Mouse (Mus musculus) cerebellum, postnatal 25 days (tissue): ENCODE measurements around the gene Ubb.
A peak's percentile ranks its signal among the peaks of the same experiment; 100 is the strongest.

Experiments used
- DNase-seq, 2 experiments: peaks; one replicate each; pipeline ENCODE4 v3.0.0; 2021; ENCODE audit warnings: mixed read lengths in 2 of 2

Ubb gene

DNA sequence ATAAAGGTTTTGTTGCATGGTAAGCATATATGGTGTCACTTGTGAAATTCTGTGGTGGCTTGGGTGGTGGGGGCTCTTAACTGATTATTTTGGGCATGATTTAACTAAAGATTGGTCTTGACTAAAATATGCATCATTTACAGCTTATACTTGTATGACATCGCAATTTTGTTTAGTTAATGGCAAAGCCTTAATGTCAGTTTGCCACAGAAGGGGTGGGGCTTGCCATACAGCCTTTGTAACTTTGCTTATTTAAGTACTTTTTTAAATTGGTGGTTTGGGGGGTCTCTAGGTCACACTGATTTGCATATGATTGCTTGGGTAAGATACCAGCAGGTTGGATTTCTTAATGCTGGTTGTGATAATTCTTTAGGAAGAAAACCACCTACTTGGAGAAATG lies 2.2 kb downstream of the Ubb start:
- DNase-seq, result no peak

DNA sequence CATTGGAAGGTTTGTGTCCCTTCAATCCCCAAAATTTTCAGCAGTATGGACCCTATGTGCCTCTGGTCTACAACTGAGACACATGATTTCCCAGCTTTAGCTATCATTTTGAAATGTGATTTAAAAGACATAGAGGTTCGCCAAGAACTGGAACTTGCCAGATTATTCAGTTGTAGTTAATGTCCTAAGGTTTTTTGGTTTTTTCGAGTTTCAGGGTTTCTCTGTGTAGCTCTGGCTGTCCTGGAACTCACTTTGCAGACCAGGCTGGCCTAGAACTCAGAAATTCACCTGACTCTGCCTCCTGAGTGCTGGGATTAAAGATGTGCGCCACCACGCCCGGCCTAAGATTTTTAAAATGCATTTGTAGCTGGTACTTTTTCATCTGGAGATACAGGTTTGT lies 2.7 kb downstream of the Ubb start:
- DNase-seq, result no peak

DNA sequence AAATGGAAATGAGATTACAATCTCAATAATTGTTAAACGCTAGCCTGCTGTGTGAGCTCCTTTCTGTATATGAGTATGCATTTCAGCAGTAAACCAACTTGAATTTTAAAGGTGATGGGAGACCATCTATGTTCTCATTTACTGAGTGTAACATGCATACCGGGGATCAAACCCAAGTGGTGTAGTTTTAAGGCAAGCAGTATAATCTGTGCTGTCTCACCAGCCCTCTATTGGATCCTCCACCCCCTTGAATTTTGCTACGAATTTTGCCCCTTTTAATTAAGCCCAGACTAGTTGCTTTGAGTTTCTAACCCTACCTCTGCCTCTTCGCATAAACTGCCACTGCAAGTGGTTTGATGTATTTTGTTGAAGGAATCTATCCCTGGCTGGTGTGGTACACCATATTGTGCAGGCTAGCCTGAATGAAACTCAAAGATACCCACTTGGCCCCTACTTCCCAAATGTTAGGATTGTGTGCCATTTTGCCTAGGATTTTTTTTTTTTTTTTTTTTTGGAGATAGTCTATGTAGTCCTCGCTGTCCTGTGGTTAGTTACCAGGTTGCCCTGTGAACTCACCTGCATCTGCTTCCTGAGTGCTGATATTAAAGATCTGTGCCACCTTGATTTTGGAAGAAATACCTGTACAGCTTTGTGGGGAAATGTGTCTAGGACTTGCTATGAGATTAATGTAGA lies 3.3 kb downstream of the Ubb start:
- no peak for DNase-seq

DNA sequence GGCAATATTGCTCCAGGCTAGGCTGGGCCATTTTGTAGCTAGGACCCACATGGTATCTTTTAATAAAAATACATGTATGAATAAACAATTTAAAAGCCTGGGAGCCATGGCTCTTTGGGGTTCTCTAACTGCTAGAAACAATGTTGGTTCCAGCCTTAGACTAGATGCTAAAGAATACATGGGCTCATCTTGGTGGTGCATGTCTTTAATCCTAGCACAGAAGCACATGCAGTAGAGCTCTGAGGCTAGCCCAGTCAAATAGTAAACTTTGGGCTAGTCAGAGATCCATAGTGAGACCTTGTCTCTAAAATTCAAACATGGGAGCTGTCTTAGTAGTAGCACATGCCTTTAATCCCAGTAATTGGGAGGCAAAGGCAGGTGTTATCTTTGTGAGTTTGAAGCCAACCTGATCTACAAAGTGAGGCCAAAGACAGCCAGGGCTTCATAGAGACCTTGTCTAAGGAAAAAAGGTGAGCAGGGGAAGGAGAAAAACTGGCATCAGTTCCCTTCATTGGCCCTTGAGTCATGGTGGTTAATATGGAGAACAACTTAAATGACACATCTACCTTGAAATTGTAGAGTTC lies 4.1 kb downstream of the Ubb start:
- no peak for DNase-seq

DNA sequence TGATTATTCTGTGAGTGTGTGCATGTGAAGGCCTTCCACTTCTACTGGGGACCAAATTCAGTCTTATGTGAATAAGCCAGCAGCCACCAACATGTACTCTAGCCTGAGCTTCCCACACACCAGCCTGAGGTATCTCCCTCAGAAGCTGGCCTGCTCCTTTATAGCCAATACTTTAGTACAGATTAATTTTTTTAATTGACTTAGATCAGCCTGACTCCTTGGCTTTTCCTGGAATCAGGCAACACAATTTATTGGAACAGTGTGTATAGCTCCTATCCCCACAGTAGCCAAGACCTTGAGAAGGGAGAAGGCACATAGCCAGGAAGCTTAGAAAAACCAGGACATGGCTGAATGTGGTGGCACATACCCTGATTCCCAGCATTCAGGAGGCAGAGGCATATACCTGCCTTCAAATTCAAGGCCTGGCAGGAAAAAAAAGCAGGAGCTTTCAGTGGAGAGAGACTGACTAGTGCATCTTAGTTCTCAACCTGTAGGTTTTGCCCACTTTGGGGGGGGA lies 5.0 kb downstream of the Ubb start:
- no peak for DNase-seq

DNA sequence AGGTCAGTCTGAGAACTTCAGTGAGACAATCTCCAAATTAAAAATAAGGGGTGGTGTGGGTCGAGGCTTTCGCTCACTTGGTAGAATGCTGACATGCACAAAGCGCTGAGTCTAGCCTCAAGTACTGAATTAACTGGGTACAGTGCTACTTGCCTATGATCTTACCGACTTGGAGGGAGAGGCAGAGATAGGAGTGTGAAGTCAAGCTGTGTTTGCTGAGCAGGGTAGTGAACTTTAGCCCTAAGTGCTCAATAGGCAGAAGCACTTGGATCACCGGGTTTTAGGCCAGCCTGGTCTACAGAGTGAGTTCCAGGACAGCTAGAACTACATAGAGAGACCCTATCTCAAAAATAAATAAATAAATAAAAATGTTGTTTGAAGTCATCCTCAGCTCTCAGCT lies 6.2 kb downstream of the Ubb start:
- no peak for DNase-seq

DNA sequence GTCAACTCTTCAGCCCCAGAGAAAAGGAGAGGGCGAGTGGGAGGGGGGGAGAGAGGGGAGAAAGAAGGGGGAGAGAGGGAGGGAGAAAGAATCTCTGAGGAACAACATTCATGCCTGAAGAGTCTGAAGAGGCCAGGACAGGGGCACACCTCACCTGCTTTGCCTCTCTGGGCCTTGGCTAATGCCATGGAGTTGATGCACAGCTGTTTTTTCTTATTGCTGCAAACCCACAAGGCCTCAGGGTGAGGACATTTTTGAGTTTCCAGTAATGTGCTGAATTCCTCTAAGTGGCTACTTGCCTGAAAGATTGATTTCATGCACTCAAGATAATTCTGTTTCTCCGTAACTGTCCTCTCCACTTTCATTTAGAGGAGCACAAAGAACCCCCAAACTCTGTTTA lies 7.2 kb downstream of the Ubb start:
- DNase-seq, result no peak

DNA sequence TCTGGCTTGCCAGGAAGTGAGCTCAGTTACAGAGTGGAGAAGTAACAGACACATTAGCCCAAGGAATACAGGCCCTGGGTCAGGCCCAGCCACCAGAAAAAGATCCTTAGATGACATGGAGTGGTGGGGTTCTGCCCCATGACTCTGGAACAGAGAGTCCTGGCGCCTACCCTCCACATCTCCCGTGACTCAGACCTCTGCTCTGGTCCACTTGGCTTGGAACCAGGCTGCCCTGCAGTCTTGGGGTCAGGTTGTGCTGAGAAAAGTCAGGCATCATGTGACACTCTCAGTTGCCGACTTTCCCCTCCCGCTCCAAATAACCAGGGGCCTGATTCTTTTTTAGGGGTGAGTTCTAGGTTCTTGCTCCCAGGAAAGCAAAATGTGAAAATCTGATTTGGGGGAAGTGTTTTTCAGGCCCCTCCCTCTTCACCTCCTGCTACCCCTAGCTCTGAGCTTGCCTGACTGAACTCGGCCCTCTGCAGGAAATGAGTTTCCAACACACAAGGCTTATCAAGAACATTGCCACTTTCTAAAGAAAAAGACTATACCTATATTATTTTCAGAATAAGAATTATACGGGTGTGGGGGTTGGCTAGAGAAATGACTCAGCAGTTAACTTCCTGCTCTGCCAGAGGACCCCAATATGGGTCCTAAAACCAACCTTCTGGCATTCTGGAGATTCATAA lies 8.1 kb downstream of the Ubb start:
- no peak for DNase-seq

DNA sequence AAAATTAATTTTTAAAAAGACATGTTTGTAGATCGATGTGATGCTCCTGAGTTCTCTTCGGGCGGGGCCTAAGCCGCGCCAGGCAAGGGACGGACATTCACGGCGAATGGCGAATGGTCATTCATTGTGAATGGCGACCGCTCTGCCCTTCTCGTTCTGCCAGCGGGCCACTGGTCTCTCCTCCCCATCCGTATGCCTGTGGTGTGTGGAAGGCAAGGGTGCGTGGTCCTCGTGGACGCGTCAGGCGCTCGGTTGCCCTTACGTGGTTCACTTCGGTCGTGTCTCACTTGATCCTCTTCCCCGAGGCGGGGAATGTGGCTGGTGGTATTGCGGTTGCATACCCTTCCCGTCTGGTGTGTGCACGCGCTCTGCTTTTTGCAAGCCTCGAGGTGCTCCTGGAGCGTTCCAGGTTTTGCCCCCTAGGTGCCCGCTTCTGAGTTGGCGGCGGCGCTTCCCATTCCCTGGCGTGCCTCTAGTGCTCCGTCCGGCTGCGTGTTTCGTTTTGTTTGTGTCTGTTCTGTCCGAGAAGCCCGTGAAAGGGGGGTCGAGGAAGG lies 9.6 kb downstream of the Ubb start:
- peak; percentile 25 to 39 for DNase-seq

DNA sequence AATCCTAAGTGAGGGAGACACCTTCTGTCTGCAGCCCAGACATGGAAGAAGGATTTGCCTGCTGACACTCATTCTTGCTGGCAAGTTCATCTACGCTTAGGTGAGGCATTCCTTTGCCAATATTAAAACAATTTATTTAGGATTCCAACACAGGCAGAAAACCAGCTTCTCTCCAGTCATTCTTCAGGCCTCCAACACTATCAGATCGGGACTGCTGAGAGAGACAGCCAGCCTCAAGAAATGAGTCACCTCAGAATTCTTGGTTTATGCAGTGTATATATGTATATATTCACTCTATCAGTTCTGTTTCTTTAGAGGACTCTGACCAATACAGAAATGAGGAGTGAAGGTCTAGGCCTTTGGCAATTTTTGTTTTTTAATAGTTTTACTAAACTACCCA lies 12.6 kb downstream of the Ubb start:
- no peak for DNase-seq

DNA sequence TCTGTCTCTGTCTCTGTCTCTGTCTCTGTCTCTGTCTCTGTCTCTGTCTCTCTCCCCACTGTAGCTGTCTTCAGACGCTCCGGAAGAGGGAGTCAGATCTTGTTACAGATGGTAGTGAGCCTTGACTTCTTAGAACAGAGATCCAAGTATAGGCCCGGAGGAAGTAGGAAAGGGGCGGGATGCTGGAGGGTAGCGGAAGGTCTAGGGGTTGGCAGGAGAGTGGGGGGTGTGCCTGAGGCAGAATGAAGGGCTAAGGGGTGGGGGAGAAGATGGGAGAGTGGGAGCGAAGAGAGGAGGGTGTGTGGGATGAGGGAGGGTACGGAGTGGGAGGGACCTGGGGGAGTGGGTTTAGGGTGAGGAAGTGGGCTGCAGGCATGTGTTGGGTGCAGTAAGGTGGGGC lies 14.8 kb downstream of the Ubb start:
- no peak for DNase-seq

DNA sequence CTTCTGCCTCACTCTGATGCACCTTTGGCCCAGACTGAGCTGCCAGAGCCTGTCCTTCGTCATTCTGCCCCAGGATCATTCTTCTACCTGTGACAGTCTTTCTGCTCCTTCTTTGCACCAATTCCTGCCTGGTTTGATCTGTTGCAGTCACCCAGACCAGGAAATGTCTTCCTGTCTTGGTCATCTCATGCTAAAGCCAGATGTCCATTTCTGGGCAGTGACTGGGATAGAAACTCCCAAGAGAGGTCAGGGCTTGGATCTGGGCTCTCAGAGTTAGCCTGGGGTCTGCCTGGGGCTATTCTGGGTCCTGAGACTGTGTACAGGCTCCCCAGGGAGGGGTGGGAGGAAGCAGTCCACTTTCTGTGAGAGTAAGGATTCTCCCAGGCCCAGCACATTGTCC lies 15.2 kb downstream of the Ubb start:
- DNase-seq, result no peak

DNA sequence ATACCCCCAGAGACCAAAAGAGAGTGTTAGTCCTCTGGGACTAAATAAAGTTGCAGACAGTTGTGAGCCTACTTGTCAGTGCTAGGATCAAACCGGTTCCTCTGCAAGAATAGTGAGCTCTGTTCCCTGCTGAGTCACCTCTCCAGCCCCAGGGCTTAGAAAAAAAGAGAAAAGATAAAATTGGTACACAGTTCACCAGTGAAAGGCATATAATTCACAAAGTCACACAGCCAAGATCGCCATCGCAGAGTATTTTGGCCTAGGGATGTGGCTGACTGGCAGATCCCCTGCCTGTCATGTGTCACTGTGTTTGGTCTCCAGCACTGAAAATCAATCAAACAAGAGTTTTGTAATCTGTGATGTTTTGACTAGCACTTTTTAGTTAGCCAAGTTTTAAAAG lies 17.3 kb downstream of the Ubb start:
- DNase-seq, result no peak

DNA sequence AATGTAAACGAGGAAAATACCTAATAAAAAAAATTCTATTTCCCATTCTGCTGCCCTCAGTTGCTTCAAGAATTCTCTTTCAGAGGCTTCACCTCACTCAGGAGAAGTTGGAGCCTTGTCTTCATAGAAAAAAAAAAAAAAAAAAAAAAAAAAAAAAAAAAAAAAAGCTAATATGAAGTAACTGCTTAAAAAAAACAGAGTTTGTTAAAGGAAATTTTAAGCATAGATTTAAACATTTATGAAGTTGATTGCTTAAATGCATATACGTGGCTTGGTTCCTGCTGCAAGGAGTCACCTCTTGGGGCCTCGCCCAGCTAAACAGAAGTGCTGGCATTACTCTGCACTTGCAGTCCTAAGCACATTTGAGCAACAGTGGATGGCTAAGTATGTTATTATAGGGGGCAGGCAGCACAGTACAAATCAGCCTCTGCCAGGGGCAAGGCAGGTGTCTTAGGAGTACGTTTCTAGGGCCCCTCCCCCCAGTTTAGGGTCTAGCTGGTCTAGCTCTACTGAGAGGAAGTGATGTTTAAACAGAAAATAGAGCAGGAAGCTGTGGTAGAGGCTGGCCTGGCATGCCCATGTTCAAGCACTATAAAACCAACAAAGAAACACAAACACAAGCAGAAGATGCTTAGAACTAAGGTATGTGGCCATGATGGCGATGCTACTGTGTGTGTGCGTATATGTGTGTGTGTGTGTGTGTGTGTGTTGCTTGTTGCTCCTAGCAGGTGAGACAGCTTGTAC lies 23.2 kb downstream of the Ubb start, which contains the start of gene Trpv2:
Trpv2 (plus strand) TSS at position 528 of the 744 bp plus-strand sequence.
- no peak for DNase-seq

DNA sequence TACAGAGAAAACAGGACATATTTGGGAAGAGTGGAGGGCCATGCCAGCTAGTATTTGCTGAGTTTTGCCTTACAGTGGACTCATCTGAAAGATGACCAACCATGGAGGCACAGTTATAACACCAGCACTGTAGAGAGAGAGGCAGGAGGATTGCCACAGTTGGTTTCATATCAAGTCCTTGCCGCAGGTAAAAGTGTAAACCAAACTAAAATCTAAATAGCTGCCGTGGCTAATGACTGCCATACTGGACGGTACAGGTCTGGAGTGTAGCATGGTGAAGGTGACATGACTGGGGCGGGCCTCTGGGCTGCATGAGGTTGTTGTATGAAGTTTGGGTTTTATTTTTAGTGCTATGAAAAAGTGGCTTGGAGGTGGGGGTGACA lies 23.7 kb downstream of the Ubb start:
- no peak for DNase-seq

DNA sequence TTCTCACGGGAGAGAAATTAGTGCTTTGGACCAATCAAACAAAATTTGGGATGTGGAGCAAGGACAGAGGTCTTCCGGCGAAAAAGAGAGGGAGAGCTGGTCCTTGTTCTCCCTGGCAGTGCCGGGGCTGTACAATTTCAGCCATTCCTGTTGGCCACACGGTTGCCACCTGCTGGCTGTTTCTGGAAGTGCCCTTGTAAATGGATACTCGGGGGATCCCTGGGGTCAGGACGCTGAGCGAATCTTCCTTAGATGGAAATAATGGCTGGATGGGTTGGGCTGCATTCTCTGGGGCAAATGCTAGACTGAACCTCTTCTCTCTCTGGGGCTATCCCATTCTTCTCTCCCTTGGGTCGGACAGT lies 24.3 kb downstream of the Ubb start:
- DNase-seq, result peak; percentile 93 to 95

DNA sequence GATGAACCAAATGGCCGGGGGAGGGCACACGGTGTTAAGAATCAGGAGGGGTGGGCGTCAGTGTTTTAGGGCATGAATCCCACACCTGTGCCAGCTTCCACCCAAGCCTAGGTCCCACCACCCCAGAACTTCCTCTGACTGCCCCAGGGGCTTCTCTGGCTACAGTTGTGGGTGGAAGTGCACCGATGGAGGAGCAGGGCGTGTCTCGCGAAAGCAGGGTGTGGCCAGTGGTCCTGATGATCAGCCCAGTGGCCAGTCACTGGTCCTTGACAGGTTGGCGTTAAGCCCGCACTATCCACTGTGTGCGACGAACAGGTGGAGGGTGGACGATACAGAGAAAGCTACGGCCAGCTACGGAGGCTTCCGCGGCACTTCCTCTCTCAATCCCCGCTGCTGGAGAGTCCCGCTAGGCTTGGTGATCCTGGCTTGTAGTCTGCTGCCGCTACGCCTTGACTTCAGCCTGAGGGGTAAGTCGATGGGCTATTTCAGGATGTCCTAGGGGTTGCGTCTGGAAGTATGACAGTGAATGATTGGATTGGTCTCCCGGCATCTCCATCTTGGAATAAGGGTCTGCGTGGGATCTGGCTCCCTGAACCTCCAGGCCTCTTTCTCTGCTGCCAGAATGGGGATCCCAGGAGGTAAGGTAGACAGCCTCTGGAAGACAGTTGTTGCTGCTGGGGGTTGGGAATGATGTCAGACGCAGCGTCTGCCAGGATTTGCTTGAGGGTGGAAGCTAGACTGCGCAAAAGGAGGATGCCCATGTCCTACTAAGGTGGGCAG lies 24.9 kb downstream of the Ubb start:
- peak; percentile 82 to 90 for DNase-seq

DNA sequence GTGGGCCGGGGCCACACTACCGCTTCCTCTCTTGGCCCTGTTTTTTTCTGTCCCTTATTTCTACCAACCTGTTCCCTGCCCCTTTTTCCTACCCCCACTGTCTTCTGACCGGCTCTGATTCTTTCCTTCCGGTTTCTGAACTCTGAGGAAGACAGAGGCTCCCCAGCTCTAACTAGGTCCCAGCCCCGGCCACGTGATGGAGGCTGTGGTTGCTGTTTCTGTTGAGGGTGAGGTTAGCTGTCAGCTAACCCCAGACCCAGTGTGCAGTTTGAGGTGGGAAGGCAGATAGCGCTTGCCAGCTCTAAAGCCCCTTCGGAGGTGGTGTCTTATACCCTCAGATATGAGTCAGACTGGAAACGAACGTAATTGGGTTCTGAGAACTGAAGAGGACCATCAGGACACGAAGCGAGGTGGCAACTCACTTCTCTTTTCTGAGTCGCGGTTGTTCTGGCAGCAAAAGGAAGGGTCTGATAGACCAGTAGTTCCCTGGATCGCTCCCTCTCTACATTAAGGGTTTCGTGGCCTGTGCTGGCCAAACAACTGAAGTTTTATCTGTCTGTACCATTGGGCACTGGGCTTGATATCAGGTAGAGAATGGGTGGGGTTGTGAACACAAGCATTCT lies 25.7 kb downstream of the Ubb start:
- DNase-seq, result peak; percentile 25 to 46

DNA sequence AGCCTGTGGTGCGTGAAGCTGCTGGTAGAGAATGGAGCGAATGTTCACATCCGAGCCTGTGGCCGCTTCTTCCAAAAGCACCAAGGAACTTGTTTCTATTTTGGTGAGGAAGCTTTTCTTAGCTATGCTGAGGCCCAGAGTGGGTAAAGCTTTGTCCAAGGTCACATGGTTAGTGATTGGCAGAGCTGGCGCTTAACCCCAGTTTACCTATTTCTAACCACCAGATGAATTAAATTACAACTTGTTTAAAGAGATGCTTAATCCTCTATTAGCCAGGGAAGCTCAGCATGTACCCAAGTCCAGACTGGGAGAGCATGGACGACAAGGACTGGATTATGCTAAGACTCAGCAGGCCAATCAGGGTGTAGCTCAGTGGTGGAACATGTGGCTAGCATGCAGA lies 32.1 kb downstream of the Ubb start:
- no peak for DNase-seq

DNA sequence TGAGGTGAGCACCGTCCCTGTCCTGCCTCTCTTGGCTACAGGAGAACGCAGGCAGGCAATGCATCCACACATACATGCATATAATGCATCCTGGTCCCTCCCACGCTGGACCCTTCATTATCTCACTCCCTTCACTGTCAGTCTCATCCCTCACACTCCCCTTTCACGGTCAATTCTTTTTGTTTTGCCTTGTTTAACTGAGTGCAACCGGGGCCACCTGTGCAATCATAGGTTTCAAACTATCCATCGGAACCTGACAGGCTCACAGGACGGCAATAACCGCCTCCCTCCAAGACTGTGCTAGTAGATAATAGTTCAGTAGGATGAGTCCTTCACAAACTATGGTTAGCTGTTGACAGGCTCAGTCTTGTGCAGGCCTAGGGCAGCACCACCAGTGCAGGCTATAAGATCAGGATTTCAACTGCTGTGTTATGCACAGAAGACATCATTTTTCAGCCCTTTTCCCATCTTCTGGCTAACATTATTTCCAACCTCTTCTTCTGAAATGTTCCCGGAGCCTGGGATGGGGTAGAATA lies 33.8 kb downstream of the Ubb start:
- no peak for DNase-seq

DNA sequence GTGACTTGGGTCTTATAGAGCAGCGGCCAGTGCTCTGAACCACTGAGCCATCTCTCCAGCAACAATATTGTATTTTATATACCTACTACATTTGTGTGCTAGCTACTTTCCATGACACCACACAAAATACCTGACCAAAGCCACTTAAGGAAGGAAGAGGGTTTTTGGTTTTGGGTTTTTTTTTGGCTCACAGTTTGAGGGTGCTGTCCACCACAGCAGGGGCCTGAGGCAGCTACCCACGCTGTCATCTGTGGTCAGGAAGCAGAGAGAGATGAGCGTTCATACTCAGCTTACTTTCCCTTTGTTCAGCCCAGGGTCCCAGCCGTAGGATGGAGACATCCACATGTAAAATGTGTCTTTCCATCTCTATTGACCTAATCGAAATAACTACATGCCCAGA lies 36.1 kb downstream of the Ubb start:
- DNase-seq, result no peak

DNA sequence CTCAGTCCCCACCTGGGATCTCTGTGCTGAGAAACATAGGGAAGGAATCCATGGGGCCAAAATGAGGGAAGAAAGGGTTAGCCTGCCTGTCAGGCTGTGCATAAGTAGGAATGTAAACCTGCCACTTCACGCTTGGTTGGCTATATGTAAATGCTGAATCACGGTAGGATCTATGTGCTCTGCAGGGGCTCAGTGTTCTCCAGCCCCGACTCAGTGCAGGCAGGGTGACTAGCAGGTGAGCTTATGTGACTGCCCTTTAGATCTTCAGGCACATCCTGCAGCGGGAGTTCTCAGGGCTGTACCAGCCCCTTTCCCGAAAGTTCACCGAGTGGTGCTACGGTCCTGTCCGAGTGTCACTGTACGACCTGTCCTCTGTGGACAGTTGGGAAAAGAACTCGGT lies 38.4 kb downstream of the Ubb start:
- DNase-seq, result no peak
